Mouse (Mus musculus): ENCODE results near the gene Tmem108. TPM values are rescaled to one million over a fixed set of nuclear protein-coding genes. Genes with fewer than 3 reads are reported as not detected.
"Not testable (repeated sequence)": the region's sequence is repeated elsewhere in the genome, so short reads cannot be mapped to it uniquely, and the experiment has no call there.

Gene Tmem108
- polyA plus RNA-seq, 1 experiment from 2014 or later: 13.3 TPM

DNA sequence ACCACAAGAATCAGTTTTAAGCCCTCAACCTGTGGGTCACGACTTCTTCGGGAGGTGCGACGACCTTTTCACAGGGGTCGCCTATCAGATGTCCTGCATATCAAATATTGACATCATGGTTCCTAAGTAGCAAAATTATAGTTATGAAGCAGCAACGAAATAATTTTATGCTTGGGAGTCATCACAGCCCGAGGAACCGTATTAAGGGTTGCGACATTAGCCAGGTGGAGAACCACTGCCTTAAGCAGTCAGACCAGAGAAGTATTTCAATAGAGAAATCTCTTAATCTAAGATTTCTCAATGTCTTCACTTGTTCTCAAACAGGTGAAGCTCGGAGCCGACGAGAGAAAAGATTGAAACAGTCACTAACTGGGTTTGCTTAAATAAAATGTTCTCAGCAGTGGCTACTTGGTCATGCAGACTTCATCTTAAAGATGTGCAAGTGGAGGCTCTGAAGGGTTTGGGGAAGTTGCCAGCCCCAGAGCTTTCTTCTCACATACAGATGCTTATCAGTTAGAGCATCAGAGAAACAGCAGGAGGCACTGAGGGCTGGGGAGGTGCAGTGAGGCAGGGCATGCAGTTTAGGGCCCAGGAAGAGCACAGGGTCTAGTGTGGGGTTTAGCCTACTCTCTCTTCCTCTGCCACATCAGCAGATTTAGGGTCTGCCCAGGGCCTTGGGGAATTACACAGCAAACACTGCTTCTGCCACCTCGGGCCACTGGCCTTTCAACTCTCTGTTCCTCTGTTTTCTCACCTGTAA is 85.7 kb downstream of the Tmem108 start:
- H3K9me3 ChIP-seq: 0 out of 2 replicates have a peak, but pooled peaks cover 2% of the 10 kb centered on the region
- no peak for ATAC-seq (ENCODE audit: borderline replicate concordance, extremely low read depth, low FRiP score, low TSS enrichment)
- H3K4me1 ChIP-seq: no peaks in the 10 kb centered on the region
- no peaks in the 10 kb centered on the region for H3K27me3 ChIP-seq
- no peak overlapping the region for H3K9ac ChIP-seq
- H3K4me3 ChIP-seq: no peak overlapping the region
- 73% methylated on average over 13 of the region's 13 CpGs for WGBS
- H3K36me3 ChIP-seq: no peaks in the 10 kb centered on the region
- no peak overlapping the region for H3K27ac ChIP-seq
- no peak overlapping the region for H3K4me2 ChIP-seq

DNA sequence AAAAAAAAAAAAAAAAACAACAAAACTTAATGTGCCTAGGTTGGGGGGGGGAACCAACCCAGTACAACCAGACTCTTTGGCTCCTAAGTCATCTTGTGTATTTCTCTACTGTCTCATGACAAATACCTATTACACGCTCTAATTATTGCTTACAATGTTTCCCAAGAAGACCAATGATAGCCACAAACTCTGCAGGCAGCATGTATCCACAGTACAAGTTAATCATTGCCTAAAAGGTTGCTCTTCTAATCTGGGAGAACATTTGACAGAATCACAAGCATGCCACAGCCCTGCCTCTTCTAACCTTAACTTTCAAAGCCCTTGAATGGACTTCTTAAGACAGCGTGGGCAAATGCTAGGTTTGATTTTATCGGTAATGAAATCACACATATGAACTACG is 88.8 kb downstream of the Tmem108 start:
- ATAC-seq (ENCODE audit: borderline replicate concordance, extremely low read depth, low FRiP score, low TSS enrichment): no peak
- H3K36me3 ChIP-seq: no peaks in the 10 kb centered on the region
- 0 out of 2 replicates have a peak, but pooled peaks cover 2% of the 10 kb centered on the region for H3K9me3 ChIP-seq
- no peak overlapping the region for H3K9ac ChIP-seq
- no peaks in the 10 kb centered on the region for H3K27me3 ChIP-seq
- H3K4me3 ChIP-seq: no peak overlapping the region
- H3K4me2 ChIP-seq: no peak overlapping the region
- no peaks in the 10 kb centered on the region for H3K4me1 ChIP-seq
- no peak overlapping the region for H3K27ac ChIP-seq
- WGBS: 77% methylated on average over 4 of the region's 4 CpGs

DNA sequence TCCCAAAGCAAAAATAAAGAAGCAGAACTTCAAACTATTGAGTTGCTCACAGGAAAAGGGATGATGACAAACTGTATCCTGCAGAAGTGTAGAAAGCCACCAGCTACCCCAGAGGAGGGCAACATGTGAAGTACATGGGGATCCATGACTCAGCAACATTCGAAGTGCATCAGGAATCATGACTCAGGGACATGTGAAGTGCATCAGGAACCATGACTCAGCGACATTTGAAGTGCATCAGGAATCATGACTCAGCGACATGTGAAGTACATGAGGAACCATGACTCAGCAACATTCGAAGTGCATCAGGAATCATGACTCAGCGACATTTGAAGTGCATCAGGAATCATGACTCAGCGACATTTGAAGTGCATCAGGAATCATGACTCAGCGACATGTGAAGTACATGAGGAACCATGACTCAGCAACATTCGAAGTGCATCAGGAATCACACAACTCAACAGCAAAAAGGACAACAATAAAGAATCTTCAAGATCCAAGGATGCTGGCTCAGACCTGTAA is 91.0 kb downstream of the Tmem108 start:
- H3K9me3 ChIP-seq; H3K4me3 ChIP-seq; H3K27me3 ChIP-seq; ATAC-seq (ENCODE audit: borderline replicate concordance, extremely low read depth, low FRiP score, low TSS enrichment); H3K4me2 ChIP-seq; H3K9ac ChIP-seq; H3K4me1 ChIP-seq; H3K27ac ChIP-seq; H3K36me3 ChIP-seq: not testable (repeated sequence)
- WGBS: 95% methylated on average over 8 of the region's 8 CpGs

DNA sequence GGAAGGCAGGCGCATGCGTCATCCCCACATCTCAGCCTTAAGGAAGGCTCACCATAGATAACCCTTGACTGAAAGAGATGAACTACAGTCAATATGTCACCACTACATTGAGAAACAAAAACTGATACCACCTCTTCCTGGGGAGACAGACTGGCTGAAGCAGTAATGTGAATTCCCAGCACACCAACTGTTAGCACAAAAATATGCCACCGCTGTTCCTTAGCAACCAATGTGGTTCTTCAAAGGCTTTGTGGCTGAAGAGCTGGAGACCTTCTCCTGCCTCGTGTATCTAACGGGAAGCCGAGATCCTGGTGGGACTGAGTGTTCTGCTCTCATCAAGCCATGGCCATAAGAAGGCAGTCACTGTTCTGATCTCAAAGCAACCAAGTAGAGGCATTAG is 92.8 kb downstream of the Tmem108 start:
- Histone ChIP-seq H3K4me1 (peaks cover 2% of the 10 kb centered on the region; the same call in 1 of the 2 replicates), H3K4me3 (no peak overlapping the region), H3K27me3 (no peaks in the 10 kb centered on the region), H3K4me2 (no peak overlapping the region), H3K27ac (no peak overlapping the region), H3K9me3 (0 out of 2 replicates have a peak, but pooled peaks cover 2% of the 10 kb centered on the region), H3K9ac (no peak overlapping the region), H3K36me3 (no peaks in the 10 kb centered on the region)
- no peak for ATAC-seq (ENCODE audit: borderline replicate concordance, extremely low read depth, low FRiP score, low TSS enrichment)
- WGBS: 75% methylated on average over 6 of the region's 6 CpGs

DNA sequence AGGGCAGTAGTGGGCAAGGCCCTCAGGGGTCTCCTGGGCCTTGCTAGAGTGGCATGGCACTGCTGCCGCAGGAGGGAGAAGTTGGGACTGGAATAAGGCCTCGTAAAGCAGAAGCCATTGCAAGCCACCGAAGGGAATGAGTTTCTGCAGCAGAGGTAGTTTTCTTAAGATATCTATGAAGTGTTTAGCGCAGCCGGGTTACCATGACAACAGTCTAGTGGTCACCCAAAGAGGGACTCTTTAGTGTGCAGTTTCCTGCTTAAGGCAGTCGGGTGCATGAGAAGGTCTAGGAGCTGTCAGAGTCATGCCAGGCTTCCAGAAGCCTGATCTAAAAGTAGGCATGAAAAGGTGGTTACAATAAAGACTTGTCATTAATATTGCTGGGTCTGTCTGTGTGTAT is 95.8 kb downstream of the Tmem108 start:
- Histone ChIP-seq H3K4me1 (peaks cover 5% of the 10 kb centered on the region; the same call in 1 of the 2 replicates), H3K4me2 (0 out of 2 replicates have a peak overlapping the region, but pooled peaks have one; percentile 16), H3K9ac (no peak overlapping the region), H3K4me3 (no peak overlapping the region), H3K27ac (no peak overlapping the region), H3K27me3 (no peaks in the 10 kb centered on the region), H3K9me3 (no peaks in the 10 kb centered on the region), H3K36me3 (no peaks in the 10 kb centered on the region)
- no peak for ATAC-seq (ENCODE audit: borderline replicate concordance, extremely low read depth, low FRiP score, low TSS enrichment)
- 60% methylated on average over 6 of the region's 6 CpGs for WGBS

DNA sequence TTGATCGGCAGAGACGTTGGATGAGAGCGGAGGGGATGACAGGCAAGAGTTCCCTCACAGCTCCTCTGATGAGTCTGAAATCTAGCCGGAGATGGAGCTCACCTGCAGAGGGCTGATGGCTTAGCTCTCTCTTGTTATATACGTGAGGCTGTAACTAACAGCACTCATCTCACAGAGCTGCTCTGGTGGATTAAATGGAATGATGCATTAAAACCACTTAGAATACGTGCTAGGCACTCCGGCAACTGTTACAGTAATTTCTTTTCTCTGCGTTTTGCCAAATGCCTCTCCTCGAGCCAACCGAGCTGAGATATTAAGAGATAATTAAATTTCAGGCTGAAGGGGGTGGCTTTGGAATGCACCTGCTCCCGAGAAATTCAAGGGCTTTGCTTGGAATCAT is 97.5 kb downstream of the Tmem108 start:
- Histone ChIP-seq H3K4me3 (no peak overlapping the region), H3K9me3 (no peaks in the 10 kb centered on the region), H3K4me1 (peaks cover 5% of the 10 kb centered on the region; the same call in 1 of the 2 replicates), H3K27ac (no peak overlapping the region), H3K36me3 (no peaks in the 10 kb centered on the region), H3K9ac (no peak overlapping the region), H3K4me2 (no peak overlapping the region), H3K27me3 (no peaks in the 10 kb centered on the region)
- no peak for ATAC-seq (ENCODE audit: borderline replicate concordance, extremely low read depth, low FRiP score, low TSS enrichment)
- 63% methylated on average over 11 of the region's 11 CpGs for WGBS

DNA sequence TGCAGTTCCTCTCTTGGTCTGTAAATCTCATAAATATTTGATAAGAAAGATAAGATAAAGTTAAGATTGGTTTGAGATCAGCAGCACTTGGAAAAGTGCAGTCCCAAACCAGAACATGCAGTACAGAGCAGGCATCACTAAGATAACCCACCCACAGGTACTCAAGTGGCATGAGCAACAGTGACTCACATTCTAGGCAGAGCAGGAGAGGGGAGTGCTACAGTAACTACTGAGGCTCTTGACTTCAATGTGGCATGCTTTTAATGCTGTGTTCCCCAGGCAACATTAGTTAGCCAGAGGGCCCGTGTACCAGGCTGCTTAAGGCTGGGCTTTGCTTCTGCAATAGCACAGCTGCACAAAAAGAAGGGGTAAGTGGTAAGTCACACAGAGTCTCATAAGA is 99.8 kb downstream of the Tmem108 start:
- Histone ChIP-seq H3K27ac (no peak overlapping the region), H3K9ac (no peak overlapping the region), H3K36me3 (no peaks in the 10 kb centered on the region), H3K4me1 (peaks cover 5% of the 10 kb centered on the region; the same call in 1 of the 2 replicates), H3K27me3 (no peaks in the 10 kb centered on the region), H3K9me3 (no peaks in the 10 kb centered on the region), H3K4me3 (no peak overlapping the region), H3K4me2 (no peak overlapping the region)
- 53% methylated on average over 1 of the region's 1 CpGs for WGBS
- no peak for ATAC-seq (ENCODE audit: borderline replicate concordance, extremely low read depth, low FRiP score, low TSS enrichment)

DNA sequence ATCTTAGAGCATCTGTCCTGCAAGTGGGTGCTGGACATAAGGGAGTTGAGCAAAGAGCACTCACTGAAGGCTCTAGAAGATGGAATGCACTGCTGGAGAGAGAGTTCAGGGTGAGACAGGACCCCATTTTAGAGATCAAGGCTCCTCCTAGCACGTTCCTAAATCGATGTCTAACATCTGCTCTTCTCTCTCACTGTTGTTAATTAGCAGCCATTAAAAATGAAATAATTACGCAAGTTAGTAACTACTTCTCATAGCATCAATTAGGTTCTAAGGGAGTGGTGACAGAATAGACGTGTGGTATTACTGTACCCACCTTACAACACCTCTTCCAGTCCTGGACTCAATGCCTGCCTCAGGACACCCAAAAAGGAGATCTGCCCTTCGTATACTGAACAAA is 103.7 kb downstream of the Tmem108 start:
- H3K9ac ChIP-seq: no peak overlapping the region
- no peak overlapping the region for H3K4me3 ChIP-seq
- ATAC-seq (ENCODE audit: borderline replicate concordance, extremely low read depth, low FRiP score, low TSS enrichment): no peak
- no peaks in the 10 kb centered on the region for H3K36me3 ChIP-seq
- H3K27ac ChIP-seq: no peak overlapping the region
- H3K4me2 ChIP-seq: no peak overlapping the region
- H3K27me3 ChIP-seq: no peaks in the 10 kb centered on the region
- WGBS: 82% methylated on average over 5 of the region's 5 CpGs
- no peaks in the 10 kb centered on the region for H3K9me3 ChIP-seq
- H3K4me1 ChIP-seq: no peaks in the 10 kb centered on the region

DNA sequence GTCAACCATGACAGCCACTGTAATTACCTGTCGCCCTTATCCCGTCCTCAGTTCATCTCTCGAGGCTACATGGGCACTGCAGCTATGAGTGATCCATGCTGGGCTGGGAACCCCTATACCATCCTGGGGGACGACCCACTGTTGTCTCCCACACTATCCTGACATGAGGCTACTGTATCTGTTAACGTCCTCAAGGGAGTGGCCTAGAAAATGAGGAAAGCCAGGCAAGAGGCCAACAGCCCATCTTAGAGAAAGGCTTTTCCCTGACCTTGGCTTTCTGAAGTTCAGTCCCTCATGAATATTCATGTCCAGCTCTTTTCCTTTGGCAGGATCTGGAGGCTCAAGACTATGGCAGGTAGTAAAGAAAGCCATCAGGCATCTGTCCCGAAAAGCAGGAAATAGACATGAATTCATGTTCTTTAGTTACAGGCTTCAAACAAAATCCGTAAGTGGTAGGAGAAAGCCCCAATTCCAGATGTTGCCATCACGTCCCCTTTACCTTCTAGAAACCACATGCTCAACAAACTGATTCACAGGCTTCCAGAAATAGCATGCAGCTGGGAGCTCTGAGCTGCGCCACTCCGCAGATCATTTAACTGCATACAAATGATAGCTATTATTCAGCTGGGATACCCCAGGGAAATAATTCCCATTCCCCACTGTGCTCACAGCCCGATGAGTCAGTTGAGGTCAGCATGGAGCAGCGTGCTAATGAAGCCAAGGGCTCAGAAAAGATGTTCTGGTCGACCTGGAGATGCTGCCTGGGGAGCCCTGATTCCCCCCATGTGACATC is 104.3 kb downstream of the Tmem108 start:
- Histone ChIP-seq H3K4me2 (no peak overlapping the region), H3K4me1 (no peaks in the 10 kb centered on the region), H3K27me3 (no peaks in the 10 kb centered on the region), H3K27ac (no peak overlapping the region), H3K4me3 (no peak overlapping the region), H3K9me3 (no peaks in the 10 kb centered on the region), H3K9ac (no peak overlapping the region), H3K36me3 (no peaks in the 10 kb centered on the region)
- WGBS: 58% methylated on average over 13 of the region's 13 CpGs
- no peak for ATAC-seq (ENCODE audit: borderline replicate concordance, extremely low read depth, low FRiP score, low TSS enrichment)

DNA sequence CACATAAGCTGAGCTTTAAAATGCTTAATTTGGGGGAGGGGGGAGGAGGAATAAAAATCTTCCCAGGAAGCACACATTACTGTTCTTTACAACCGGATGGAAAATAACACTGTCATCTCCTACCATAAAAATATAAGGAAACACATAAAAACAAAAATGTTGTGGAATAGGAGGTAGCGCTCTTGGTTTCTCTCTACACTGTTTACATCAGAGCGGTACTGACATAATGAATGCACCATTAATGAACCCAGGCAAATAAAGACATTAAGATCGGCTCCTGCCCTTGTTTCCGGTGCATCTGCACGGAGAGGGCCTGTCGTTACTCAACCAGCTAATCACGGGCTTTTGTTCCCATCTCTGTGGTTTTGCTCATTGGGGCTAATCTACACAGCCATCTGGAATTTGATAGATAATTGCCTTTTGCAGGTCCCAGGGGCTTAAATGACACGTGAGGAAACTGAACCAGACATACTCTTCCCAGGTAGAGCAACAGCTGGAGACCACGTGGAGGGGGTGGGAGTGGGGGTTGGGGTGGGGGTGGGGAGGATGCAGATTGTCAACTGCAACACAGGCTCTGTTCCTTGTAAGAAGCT is 107.5 kb downstream of the Tmem108 start:
- Histone ChIP-seq H3K4me2 (no peak overlapping the region), H3K4me3 (no peak overlapping the region), H3K9ac (no peak overlapping the region), H3K27ac (no peak overlapping the region), H3K9me3 (no peaks in the 10 kb centered on the region), H3K36me3 (no peaks in the 10 kb centered on the region), H3K4me1 (no peaks in the 10 kb centered on the region), H3K27me3 (no peaks in the 10 kb centered on the region)
- ATAC-seq (ENCODE audit: borderline replicate concordance, extremely low read depth, low FRiP score, low TSS enrichment): no peak
- WGBS: 23% methylated on average over 10 of the region's 10 CpGs

DNA sequence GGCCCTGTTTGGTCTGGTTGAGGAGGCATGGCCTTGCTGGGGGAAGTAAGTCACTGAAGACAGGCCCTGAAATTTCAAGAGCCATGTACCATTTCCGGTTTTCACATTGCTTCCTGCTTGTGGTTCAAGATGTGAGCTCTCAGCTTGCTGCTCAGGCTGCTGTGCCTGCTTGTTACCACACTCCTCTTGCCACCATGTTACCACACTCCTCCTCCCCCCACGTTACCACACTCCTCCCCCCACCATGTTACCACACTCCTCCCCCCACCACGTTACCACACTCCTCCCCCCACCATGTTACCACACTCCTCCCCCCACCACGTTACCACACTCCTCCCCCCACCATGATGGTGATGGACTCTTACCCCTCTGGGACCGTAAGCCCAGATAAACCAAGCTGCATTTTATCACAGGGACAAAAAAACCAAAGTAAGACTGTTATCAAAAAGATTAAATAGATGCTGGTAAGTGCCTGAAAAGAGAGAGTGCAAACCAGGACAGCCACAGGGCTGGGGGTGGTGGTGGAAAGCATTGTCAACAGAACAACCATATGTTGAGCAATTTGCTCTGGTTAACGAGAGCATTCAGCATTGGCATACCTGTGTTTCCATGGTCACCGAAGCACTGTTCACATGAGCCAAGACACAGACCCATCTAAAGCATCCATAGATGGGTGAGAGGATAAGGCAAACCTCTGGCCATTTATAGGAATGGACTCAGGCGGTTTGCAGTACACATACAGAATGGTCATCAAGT is 109.3 kb downstream of the Tmem108 start:
- ATAC-seq (ENCODE audit: borderline replicate concordance, extremely low read depth, low FRiP score, low TSS enrichment): no peak
- H3K27ac ChIP-seq: no peak overlapping the region
- H3K36me3 ChIP-seq: no peaks in the 10 kb centered on the region
- 63% methylated on average over 8 of the region's 8 CpGs for WGBS
- H3K9ac ChIP-seq: no peak overlapping the region
- no peaks in the 10 kb centered on the region for H3K9me3 ChIP-seq
- no peaks in the 10 kb centered on the region for H3K4me1 ChIP-seq
- H3K27me3 ChIP-seq: no peaks in the 10 kb centered on the region
- no peak overlapping the region for H3K4me2 ChIP-seq
- no peak overlapping the region for H3K4me3 ChIP-seq
